Mouse (Mus musculus) 416B (cell line): ENCODE measurements around the gene Unc93a2.
A peak's percentile ranks its signal among the peaks of the same experiment; 100 is the strongest.
"Not testable (repeated sequence)": the region's sequence is repeated elsewhere in the genome, so short reads cannot be mapped to it uniquely, and the experiment has no call there.

Source experiments
- DNase-seq: peaks from one replicate; pipeline ENCODE4 v3.0.0; 2011; ENCODE audit warnings: low read depth

The Unc93a2 gene

DNA sequence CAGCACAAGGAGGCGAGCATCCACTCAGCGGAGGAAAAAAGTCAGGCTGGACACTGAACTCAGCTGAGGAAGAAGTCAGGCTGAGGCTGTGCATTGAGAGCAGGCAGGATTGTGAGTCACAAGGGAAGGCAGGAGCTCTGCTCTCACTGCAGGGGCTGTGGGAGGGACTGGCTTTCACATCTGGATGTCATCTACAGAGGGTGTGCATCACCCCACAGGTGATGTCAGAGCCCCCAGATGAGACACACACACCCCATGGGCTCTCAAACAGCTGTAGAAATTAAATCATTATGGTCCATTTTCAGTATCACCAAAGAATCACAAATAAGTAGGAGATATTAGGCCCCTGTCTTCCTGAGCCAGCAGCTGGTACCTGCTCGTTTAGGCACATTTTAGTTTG lies at the start of gene Unc93a2:
TSS of gene Unc93a2 (minus strand) at position 101 of the 400 bp plus-strand sequence.
- not testable (repeated sequence) for DNase-seq

GRCm38 (mm10) chr17:7434121-7434520 lies 48.9 kb upstream of the Unc93a2 start:
- DNase-seq = not testable (repeated sequence)

- DNase-seq = not testable (repeated sequence)
These were observed 45.0 kb upstream of the Unc93a2 start for GRCm38 (mm10) chr17:7430210-7430631.

DNA sequence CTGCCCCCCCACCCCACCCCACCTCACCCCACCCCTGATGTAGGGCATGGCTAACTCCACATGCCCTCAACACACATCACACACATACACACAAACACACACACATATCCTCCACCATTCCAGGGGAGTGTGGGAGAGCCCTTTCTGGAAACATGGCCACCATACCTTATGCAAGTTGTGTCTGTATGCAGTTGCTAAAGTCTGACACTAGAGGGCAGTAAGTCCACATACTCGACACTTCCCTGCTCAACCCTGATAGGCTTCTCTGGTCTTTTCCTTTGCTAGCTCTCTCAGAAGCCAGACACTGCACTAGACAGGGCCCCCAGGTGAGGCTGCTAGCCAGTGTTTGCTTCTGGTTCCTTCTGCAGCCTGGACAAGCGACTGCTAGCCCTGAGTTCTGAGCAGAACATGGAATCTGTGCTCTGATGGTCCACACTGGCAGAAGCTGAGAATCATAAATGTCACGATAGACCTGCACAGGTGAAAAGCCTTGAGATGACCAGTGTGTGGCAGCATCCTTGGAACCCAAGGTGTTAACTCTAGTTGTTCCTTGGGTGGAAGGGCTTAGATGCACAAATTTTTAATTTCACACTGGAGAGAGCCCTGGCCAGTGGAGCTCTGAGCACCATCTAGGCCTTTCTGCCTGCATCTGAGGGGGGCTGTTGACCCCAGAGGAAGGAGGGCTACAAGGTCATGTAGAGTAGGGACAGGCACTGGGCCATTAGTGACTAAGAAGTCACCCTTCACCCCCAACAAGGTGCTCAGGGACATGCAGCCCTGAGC lies 35.1 kb upstream of the Unc93a2 start:
- not testable (repeated sequence) for DNase-seq

- DNase-seq = not testable (repeated sequence)
These were observed 29.5 kb upstream of the Unc93a2 start for GRCm38 (mm10) chr17:7414601-7415310.

GRCm38 (mm10) chr17:7413336-7413735 lies 28.1 kb upstream of the Unc93a2 start:
- not testable (repeated sequence) for DNase-seq

GRCm38 (mm10) chr17:7399770-7400169 lies 14.5 kb upstream of the Unc93a2 start:
- not testable (repeated sequence) for DNase-seq

DNA sequence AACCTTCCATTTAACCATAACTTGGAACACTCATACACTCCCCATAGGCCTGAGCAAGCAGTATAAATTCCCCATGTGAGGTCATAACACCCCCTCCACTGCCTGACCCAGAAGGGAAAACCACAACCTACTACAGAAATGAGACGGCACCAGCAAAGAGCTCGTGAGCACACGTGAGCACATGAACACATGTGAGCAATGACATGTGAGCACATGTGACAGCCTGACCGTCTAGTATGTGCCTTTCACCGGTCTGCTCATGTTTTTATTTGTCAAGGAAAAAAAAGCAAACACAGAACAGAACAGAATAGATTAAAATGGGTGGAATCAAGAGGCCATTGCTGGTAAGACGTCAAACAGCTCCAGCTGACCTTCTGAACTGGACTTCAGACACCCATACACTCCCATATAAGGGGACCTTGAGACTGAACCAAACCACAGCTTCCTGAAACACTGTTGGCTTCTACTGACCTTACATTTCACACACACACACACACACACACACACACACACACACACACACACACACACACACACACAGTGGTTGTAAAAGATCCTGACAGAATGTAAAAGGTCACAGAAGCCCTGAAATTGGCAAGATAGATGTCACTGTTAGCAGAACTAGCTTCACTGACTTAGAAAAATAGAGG lies 13.1 kb upstream of the Unc93a2 start:
- DNase-seq = peak; percentile 41

DNA sequence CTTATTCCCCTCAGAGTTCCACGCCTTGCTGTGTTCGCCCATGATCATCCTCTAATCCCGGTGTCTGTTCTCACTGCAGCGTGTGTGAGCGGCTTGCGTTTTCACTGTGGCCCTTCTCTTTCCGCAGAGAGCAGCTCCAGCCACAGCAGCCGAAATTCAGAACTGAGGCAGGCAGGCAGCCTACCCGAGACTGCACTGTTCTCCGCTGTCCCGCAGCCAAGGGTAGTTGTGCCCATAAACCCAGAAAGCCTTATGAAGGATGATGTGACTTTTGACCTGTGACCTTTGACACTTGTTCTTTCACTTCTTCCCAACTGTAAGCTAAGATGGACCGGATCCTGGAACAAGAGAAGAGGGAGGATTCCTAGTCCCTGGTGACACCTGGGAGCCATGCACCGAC lies 11.8 kb upstream of the Unc93a2 start:
- not testable (repeated sequence) for DNase-seq

DNA sequence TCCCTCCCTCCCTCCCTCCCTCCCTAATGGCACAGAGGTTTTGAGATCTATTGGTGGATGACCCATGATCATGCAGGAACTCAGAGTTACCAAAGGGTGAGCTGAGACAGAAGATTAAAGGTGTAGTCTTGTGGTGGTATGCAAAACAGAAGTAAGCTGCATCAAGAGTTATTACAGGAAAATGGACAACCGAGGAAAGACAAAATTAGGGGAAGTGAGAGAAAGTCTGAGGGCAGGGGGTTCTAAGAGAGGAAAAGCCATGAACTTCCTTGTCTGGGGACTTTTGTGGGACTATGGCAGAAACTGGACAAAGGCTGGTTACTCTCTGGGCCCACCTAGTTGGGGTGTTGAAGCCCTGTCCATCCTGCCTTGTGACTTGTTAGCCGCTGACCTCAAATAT lies 11.0 kb upstream of the Unc93a2 start:
- not testable (repeated sequence) for DNase-seq

DNA sequence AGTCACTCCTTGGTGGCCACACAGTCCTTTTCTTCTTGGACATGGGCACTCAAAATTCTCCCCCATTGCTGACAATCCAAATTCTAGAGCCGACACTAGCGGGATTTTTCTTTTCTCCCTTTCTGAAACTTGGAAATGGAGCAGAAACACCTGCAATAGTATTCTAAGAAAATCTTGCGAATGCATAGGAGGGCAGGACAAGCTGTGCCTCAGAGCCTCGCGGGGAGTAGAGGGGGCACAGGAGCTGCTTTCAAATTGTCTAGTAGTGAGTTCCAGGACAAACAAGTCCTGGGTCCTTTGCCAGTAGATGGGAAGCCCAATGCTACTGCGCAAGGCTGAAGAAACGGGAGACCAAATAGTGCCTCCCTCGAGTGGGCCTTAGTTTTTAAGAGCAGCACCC lies 10.4 kb upstream of the Unc93a2 start:
- DNase-seq = not testable (repeated sequence)

- not testable (repeated sequence) for DNase-seq
These were observed 9.9 kb upstream of the Unc93a2 start for GRCm38 (mm10) chr17:7395116-7395515.

GRCm38 (mm10) chr17:7389898-7390297 lies 4.6 kb upstream of the Unc93a2 start:
- not testable (repeated sequence) for DNase-seq

GRCm38 (mm10) chr17:7388958-7389356 lies 3.7 kb upstream of the Unc93a2 start:
- not testable (repeated sequence) for DNase-seq

- DNase-seq = not testable (repeated sequence)
These were observed 3.2 kb upstream of the Unc93a2 start for GRCm38 (mm10) chr17:7388341-7388957.

DNA sequence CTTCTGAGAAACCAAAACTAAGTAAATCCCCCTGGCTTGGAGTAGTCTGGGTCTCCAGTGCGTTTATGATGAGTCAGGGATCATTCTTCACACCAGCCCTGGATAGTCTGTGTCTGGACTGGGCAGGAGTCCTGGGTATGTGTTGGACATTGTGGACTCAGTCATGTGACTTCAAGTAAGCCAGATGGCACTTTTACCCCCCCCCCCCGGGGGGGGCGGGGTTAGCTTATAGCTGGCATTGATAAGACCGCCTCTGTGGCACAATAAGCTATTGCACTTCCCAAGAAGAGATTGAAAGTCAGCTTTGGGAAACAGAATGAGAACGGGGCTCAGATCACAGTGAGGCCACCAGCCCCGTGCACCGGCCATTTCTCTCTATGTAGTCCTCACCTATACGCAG lies 752 bp upstream of the Unc93a2 start:
- DNase-seq = not testable (repeated sequence)

DNA sequence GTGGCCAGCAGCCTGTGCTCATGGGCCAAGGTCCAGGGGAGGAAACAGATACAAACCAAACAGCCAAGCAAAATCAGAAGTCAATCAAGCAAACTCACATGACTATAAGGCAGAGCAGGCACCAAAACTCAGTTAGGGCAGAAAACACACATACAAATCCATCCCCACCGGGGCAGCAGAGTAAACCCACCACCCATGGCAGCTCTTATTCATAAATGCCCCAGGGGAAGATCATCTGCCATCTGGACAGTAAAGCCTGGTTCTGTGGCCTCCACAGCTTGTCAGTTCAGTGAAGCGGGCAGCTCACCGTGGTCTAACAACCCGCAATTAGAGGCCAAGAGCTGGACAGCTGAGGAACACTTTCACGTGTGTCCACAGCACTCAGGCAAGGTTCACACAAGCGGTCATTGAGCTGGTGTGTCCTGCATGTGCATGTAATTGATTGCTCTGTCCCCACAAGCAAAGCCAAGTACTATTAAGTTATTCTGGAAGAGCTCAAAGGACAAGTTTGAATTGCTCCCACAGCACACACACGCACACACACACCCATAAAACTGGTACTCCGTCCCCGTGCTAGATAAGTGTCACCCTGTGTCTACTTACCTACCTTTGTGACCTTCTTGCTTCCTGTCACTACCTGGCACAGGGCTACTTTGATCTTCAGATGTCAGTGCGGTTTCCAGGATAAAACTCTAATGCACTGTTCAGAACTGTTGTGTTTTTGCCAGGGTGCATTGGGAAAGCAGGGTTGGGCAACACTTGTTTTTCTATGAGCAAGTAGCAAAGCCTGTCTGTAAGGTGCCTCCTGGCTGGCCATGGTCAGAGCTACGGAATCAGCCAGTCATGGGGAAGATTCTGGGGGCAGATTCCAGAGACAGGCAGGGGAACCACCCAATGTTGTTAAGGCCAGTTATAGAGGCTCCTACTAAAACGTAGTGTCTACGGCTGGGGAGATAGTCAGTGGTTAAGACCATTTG lies 1.8 kb downstream of the Unc93a2 start:
- not testable (repeated sequence) for DNase-seq

GRCm38 (mm10) chr17:7382711-7383110 lies 2.6 kb downstream of the Unc93a2 start:
- not testable (repeated sequence) for DNase-seq

- DNase-seq = not testable (repeated sequence)
These were observed 7.4 kb downstream of the Unc93a2 start for GRCm38 (mm10) chr17:7377907-7378306.

- not testable (repeated sequence) for DNase-seq
These were observed 8.1 kb downstream of the Unc93a2 start for GRCm38 (mm10) chr17:7376951-7377700.
